Mouse (Mus musculus) G1E (cell line): ENCODE results near the gene Dcst1. TPM values are rescaled to one million over a fixed set of nuclear protein-coding genes. Genes with fewer than 3 reads are reported as not detected.

Experiments used
- ATAC-seq: 2 replicates; pipeline ENCODE4 v1.8.0; 2016; ENCODE audit warnings: mild to moderate bottlenecking; ENCODE audit not compliant: insufficient number of reproducible peaks, poor library complexity, low FRiP score, severe bottlenecking; ENCODE audit errors: extremely low read depth
- DNase-seq: peaks from one replicate; pipeline ENCODE4 v3.0.0; 2012; ENCODE audit warnings: low spot score
- H3K27me3 ChIP-seq: 2 replicates; pipeline ENCODE4 v1.6.1; 2012; ENCODE audit warnings: mild to moderate bottlenecking, low read length, inconsistent platforms; ENCODE audit not compliant: insufficient read depth
- H3K36me3 ChIP-seq: replicated peaks from 2 replicates; pipeline ENCODE3; 2012; ENCODE audit warnings: mild to moderate bottlenecking, inconsistent platforms
- H3K4me1 ChIP-seq: 2 replicates; pipeline ENCODE4 v1.6.1; 2012; ENCODE audit warnings: low read depth, low read length, inconsistent platforms, mixed read lengths; ENCODE audit not compliant: insufficient read depth
- H3K4me3 ChIP-seq: 2 replicates; pipeline ENCODE4 v1.5.1; 2012; ENCODE audit warnings: low read depth, mild to moderate bottlenecking, inconsistent platforms, low read length, moderate library complexity, mixed read lengths
- H3K9me3 ChIP-seq: replicated peaks from 2 replicates; pipeline ENCODE4 v1.6.1; 2012; ENCODE audit warnings: inconsistent platforms
- CTCF ChIP-seq: IDR thresholded peaks from 2 replicates; pipeline ENCODE4 v1.5.1; 2012; ENCODE audit warnings: low read depth, low read length, inconsistent platforms, mixed read lengths
- GATA1 ChIP-seq: IDR thresholded peaks from 2 replicates; pipeline ENCODE4 v1.6.1; 2012; ENCODE audit warnings: borderline replicate concordance, low read length, inconsistent platforms, mixed read lengths
- GATA2 ChIP-seq: IDR thresholded peaks from 2 replicates; pipeline ENCODE4 v1.6.1; 2012; ENCODE audit warnings: low read depth, low read length, inconsistent platforms, borderline replicate concordance
- POLR2AphosphoS5 ChIP-seq: IDR thresholded peaks from 2 replicates; pipeline ENCODE4 v1.6.1; 2012; ENCODE audit warnings: low read depth, low read length, inconsistent platforms; ENCODE audit not compliant: insufficient replicate concordance
- TAL1 ChIP-seq: conservative IDR thresholded peaks from 2 replicates; pipeline ENCODE4 v1.6.1; 2012; ENCODE audit warnings: low read depth, low read length, inconsistent platforms, mixed read lengths
- polyA plus RNA-seq: library from polyadenylated mRNA; stranded (reverse); fragments of >175 nt; gene quantifications from 2 replicates; pipeline ENCODE4 v1.2.3, GENCODE M21; 2012
- total RNA-seq, 2 experiments: library from RNA; stranded (forward) in 1 of 2; stranded (reverse) in 1 of 2; fragments of 200-1000 nt in 1 of 2; fragments of >200 nt in 1 of 2; fragmentation: Nextera tagmentation in 1 of 2; gene quantifications; 2 replicates each; pipeline ENCODE4 v1.2.3; 2014 to 2017

Dcst1 gene
- total and polyA plus RNA-seq, 3 experiments: 0.22 TPM; not detected in 2

- DNase-seq (no peak), ATAC-seq (no peak)
- no peaks in the 10 kb centered on the region for H3K9me3 ChIP-seq
- H3K4me3 ChIP-seq: no peak overlapping the region
- TF ChIP-seq GATA1 (no peak), TAL1 (no peak), POLR2AphosphoS5 (no peak), GATA2 (no peak), CTCF (no peak)
- H3K27me3 ChIP-seq: peaks cover 51% of the 10 kb centered on the region
- H3K4me1 ChIP-seq: peaks cover 5% of the 10 kb centered on the region; the same call in 1 of the 2 replicates
- no peaks in the 10 kb centered on the region for H3K36me3 ChIP-seq
Observed at GRCm38 (mm10) chr3:89367338-89367737, 2.3 kb upstream of the Dcst1 start.

GRCm38 (mm10) chr3:89365486-89366414 is 697 bp upstream of the Dcst1 start:
- peaks cover 4% of the 10 kb centered on the region; the same call in 1 of the 2 replicates for H3K4me1 ChIP-seq
- no peak for DNase-seq
- H3K36me3 ChIP-seq: no peaks in the 10 kb centered on the region
- no peak for ATAC-seq
- peaks cover 56% of the 10 kb centered on the region for H3K27me3 ChIP-seq
- no peak overlapping the region for H3K4me3 ChIP-seq
- no peaks in the 10 kb centered on the region for H3K9me3 ChIP-seq
- TF ChIP-seq GATA2: no peak
- TF ChIP-seq GATA1: no peak
- TF ChIP-seq TAL1: no peak
- TF ChIP-seq POLR2AphosphoS5: no peak
- no peak for TF ChIP-seq CTCF

GRCm38 (mm10) chr3:89364631-89365030 is 422 bp downstream of the Dcst1 start:
- ATAC-seq (no peak), DNase-seq (no peak)
- Histone ChIP-seq H3K36me3 (no peaks in the 10 kb centered on the region), H3K4me1 (no peaks in the 10 kb centered on the region), H3K27me3 (peaks cover 66% of the 10 kb centered on the region), H3K4me3 (no peak overlapping the region), H3K9me3 (no peaks in the 10 kb centered on the region)
- TF ChIP-seq GATA1: no peak
- no peak for TF ChIP-seq TAL1
- no peak for TF ChIP-seq GATA2
- TF ChIP-seq CTCF: no peak
- TF ChIP-seq POLR2AphosphoS5: no peak

- Histone ChIP-seq H3K36me3 (no peaks in the 10 kb centered on the region), H3K4me3 (no peak within 1 kb of the TSS), H3K4me1 (peaks cover 8% of the 10 kb centered on the region), H3K27me3 (peaks cover 63% of the 10 kb centered on the region), H3K9me3 (no peaks in the 10 kb centered on the region)
- DNase-seq (no peak), ATAC-seq (no peak)
- TF ChIP-seq CTCF: no peak
- no peak for TF ChIP-seq GATA1
- no peak for TF ChIP-seq TAL1
- no peak for TF ChIP-seq GATA2
- no peak for TF ChIP-seq POLR2AphosphoS5
Observed at GRCm38 (mm10) chr3:89361675-89362074, 3.4 kb downstream of the Dcst1 start, which contains the start of gene Dcst2. Gene Dcst2 (plus strand): TSS chr3:89361975.

- H3K4me1 ChIP-seq: peaks cover 8% of the 10 kb centered on the region
- ATAC-seq (no peak), DNase-seq (no peak)
- TF ChIP-seq GATA1 (no peak), GATA2 (no peak), POLR2AphosphoS5 (no peak)
- no peaks in the 10 kb centered on the region for H3K9me3 ChIP-seq
- H3K36me3 ChIP-seq: no peaks in the 10 kb centered on the region
- no peak overlapping the region for H3K4me3 ChIP-seq
- peaks cover 60% of the 10 kb centered on the region for H3K27me3 ChIP-seq
Observed at GRCm38 (mm10) chr3:89360237-89360636, 4.8 kb downstream of the Dcst1 start.

GRCm38 (mm10) chr3:89359630-89360029 is 5.4 kb downstream of the Dcst1 start:
- Histone ChIP-seq H3K9me3 (no peaks in the 10 kb centered on the region), H3K36me3 (no peaks in the 10 kb centered on the region), H3K4me3 (no peak overlapping the region), H3K27me3 (peaks cover 56% of the 10 kb centered on the region), H3K4me1 (peaks cover 8% of the 10 kb centered on the region)
- TF ChIP-seq GATA2 (no peak), CTCF (no peak), GATA1 (no peak), TAL1 (no peak), POLR2AphosphoS5 (no peak)
- no peak for ATAC-seq
- DNase-seq: no peak
